Mouse (Mus musculus) heart, embryonic 14.5 days (tissue): Measurements from ENCODE around the gene Dpy19l3. TPM values are rescaled to one million over a fixed set of nuclear protein-coding genes. Genes with fewer than 3 reads are reported as not detected.

Source experiments
- ATAC-seq: fragments of 200-750 bp; cut with Nextera tagmentation; 2 replicates; pipeline ENCODE4 v1.8.0; 2017; ENCODE audit warnings: low read depth, moderate TSS enrichment; ENCODE audit not compliant: insufficient number of reproducible peaks, insufficient read depth, low FRiP score
- H3K27ac ChIP-seq, 2 experiments: fragments of 200-500 bp in 1 of 2; fragments of 300-500 bp in 1 of 2; sonication (generic) in 1 of 2; replicated peaks in 1 of 2; 2 replicates each; pipeline ENCODE4 v1.5.1; 2012 to 2014; ENCODE audit warnings: low read depth in 2 of 2, low read length in 2 of 2, control low read depth in 1 of 2, mild to moderate bottlenecking in 1 of 2, mixed read lengths in 1 of 2; ENCODE audit not compliant: control insufficient read depth in 1 of 2, insufficient read depth in 1 of 2
- H3K27me3 ChIP-seq: fragments of 300-500 bp; sonication (generic); 2 replicates; pipeline ENCODE4 v1.6.1; 2014; ENCODE audit warnings: mild to moderate bottlenecking, low read length, control low read depth; ENCODE audit not compliant: control insufficient read depth, insufficient read depth
- H3K36me3 ChIP-seq: fragments of 300-500 bp; sonication (generic); 2 replicates; pipeline ENCODE4 v1.6.1; 2014; ENCODE audit warnings: mild to moderate bottlenecking, control low read depth, low read length, mixed read lengths; ENCODE audit not compliant: control insufficient read depth, insufficient read depth
- H3K4me1 ChIP-seq, 2 experiments: fragments of 200-500 bp in 1 of 2; fragments of 300-500 bp in 1 of 2; sonication (generic) in 1 of 2; 2 replicates each; pipeline ENCODE4 v1.6.1; 2012 to 2014; ENCODE audit warnings: low read length in 2 of 2, control low read depth in 1 of 2, mixed read lengths in 1 of 2; ENCODE audit not compliant: control insufficient read depth in 2 of 2, insufficient read depth in 2 of 2
- H3K4me2 ChIP-seq: fragments of 300-500 bp; sonication (generic); 2 replicates; pipeline ENCODE4 v1.6.1; 2014; ENCODE audit warnings: mild to moderate bottlenecking, low read length
- H3K4me3 ChIP-seq, 2 experiments: fragments of 200-500 bp in 1 of 2; fragments of 300-500 bp in 1 of 2; sonication (generic) in 1 of 2; 2 replicates each; pipeline ENCODE4 v1.5.1; 2012 to 2014; ENCODE audit warnings: low read length in 2 of 2, mild to moderate bottlenecking in 2 of 2, control low read depth in 1 of 2, low read depth in 1 of 2, moderate library complexity in 1 of 2; ENCODE audit not compliant: control insufficient read depth in 1 of 2, insufficient read depth in 1 of 2
- H3K9ac ChIP-seq: fragments of 300-500 bp; sonication (generic); 2 replicates; pipeline ENCODE4 v1.6.1; 2014; ENCODE audit warnings: mild to moderate bottlenecking, low read length
- H3K9me3 ChIP-seq: fragments of 300-500 bp; sonication (generic); 2 replicates; pipeline ENCODE4 v1.6.1; 2016; ENCODE audit warnings: low read length, control low read depth; ENCODE audit not compliant: control insufficient read depth
- WGBS: fragments of 180-500 bp; shearing (Covaris S2); extraction: QIAGEN DNeasy Blood & Tissue Kit; methylation state at CpG from one replicate; pipeline ENCODE4 v1.1.7; 2014; 5-methylcytosine and 5-hydroxymethylcytosine counted together
- polyA plus RNA-seq: library from polyadenylated mRNA; unstranded; fragments of >200 nt; fragmentation: Nextera tagmentation; extraction: Ambion mirVana; gene quantifications from 2 replicates; pipeline ENCODE4 v1.2.1, GENCODE M21; 2014

Gene Dpy19l3
- polyA plus RNA-seq, 1 experiment from 2014 or later = 15.6 TPM

DNA sequence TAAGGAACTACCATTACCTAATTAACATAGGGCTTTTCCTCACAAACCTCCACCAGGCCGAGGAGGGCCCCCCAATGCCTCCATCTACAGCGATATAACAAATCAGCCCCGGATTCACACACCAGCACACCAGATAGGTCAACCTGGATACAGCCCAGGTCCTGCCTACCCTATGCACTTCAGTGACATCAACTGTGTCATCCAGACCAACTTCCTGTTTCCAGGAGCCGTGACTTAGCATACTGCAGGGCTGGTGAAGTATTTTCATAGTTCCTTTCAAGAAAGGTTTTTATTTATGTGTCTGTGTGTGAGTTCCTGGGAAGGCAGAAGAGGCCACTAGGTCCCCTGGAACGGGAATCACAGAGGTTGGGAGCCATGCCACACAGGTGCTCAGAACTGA lies 43.9 kb downstream of the Dpy19l3 start:
- no peak for ATAC-seq
- Histone ChIP-seq H3K4me1 (no peaks in the 10 kb centered on the region), H3K4me3 (no peak overlapping the region), H3K27ac (no peak overlapping the region), H3K27me3 (no peaks in the 10 kb centered on the region), H3K9ac (no peak overlapping the region), H3K9me3 (no peaks in the 10 kb centered on the region), H3K36me3 (peaks cover 12% of the 10 kb centered on the region), H3K4me2 (no peak overlapping the region)
- 83% methylated on average over 5 of the region's 5 CpGs for WGBS

DNA sequence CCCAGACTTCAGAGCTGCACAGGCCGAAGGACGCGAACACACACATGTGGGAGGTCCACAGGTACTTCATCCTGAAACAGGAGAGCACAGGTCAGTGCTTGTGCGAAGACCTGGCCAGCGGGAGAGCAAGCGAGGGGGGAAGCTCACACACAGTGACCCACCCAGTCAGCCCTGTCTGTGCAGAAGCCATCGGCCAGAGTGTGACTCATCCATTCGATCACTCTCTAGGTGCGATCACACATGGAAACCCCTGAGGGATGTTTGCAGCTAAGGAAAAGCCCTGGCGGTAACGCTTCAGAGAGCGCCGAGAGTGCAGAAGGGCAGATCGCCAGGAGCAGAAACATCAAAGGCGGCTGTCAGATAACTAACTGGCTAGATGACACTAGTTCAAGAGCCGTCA lies 46.2 kb downstream of the Dpy19l3 start:
- no peak overlapping the region for H3K4me3 ChIP-seq
- no peaks in the 10 kb centered on the region for H3K27me3 ChIP-seq
- no peaks in the 10 kb centered on the region for H3K9me3 ChIP-seq
- WGBS = 66% methylated on average over 16 of the region's 16 CpGs
- no peak overlapping the region for H3K27ac ChIP-seq
- H3K9ac ChIP-seq = no peak overlapping the region
- ATAC-seq = no peak
- no peaks in the 10 kb centered on the region for H3K4me1 ChIP-seq
- 0 out of 2 replicates have a peak, but pooled peaks cover 6% of the 10 kb centered on the region for H3K36me3 ChIP-seq
- H3K4me2 ChIP-seq = no peak overlapping the region

GRCm38 (mm10) chr7:35699005-35699404 lies 55.2 kb downstream of the Dpy19l3 start:
- ATAC-seq = no peak
- Histone ChIP-seq H3K36me3 (0 out of 2 replicates have a peak, but pooled peaks cover 6% of the 10 kb centered on the region), H3K9ac (no peak overlapping the region), H3K9me3 (0 out of 2 replicates have a peak, but pooled peaks cover 4% of the 10 kb centered on the region), H3K27ac (no peak overlapping the region), H3K27me3 (no peaks in the 10 kb centered on the region), H3K4me3 (no peak overlapping the region), H3K4me1 (peaks cover 3 to 4% of the 10 kb centered on the region in 2 experiments; a peak in 2 of 4 replicates), H3K4me2 (no peak overlapping the region)
- WGBS = 74% methylated on average over 8 of the region's 8 CpGs

GRCm38 (mm10) chr7:35698073-35698472 lies 56.2 kb downstream of the Dpy19l3 start:
- no peaks in the 10 kb centered on the region for H3K27me3 ChIP-seq
- no peak overlapping the region for H3K27ac ChIP-seq
- 0 out of 2 replicates have a peak, but pooled peaks cover 4% of the 10 kb centered on the region for H3K9me3 ChIP-seq
- 0 out of 2 replicates have a peak, but pooled peaks cover 6% of the 10 kb centered on the region for H3K36me3 ChIP-seq
- 93% methylated on average over 1 of the region's 1 CpGs for WGBS
- H3K4me3 ChIP-seq = no peak overlapping the region
- no peak overlapping the region for H3K4me2 ChIP-seq
- no peak overlapping the region for H3K9ac ChIP-seq
- peaks cover 3 to 4% of the 10 kb centered on the region in 2 experiments; a peak in 2 of 4 replicates for H3K4me1 ChIP-seq
- ATAC-seq = no peak

DNA sequence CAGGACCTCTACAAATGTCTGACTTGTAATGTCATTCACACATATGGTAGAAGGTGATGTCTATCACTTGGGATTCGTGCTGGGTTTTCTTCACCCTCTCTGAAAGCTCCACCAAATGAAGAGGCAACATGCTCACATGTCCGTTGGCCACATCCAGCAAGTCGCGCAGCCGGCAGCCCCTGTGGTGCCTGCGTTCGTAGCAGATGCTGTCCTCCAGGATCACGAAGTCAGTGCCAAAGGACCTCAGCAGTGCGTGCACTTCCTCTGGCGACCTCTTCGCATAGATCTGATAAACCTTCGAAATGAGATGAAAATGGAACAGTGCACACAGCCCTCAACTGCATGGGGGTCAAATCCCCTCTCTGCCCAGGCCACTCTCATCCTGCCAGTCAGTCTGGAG lies 61.6 kb downstream of the Dpy19l3 start:
- H3K4me2 ChIP-seq = no peak overlapping the region
- no peak for ATAC-seq
- WGBS = 84% methylated on average over 12 of the region's 12 CpGs
- H3K9ac ChIP-seq = no peak overlapping the region
- no peak overlapping the region for H3K27ac ChIP-seq
- H3K9me3 ChIP-seq = 0 out of 2 replicates have a peak, but pooled peaks cover 4% of the 10 kb centered on the region
- H3K4me1 ChIP-seq = peaks cover 3 to 5% of the 10 kb centered on the region in 2 experiments; a peak in 3 of 4 replicates
- no peak overlapping the region for H3K4me3 ChIP-seq
- H3K36me3 ChIP-seq = peaks cover 5% of the 10 kb centered on the region
- H3K27me3 ChIP-seq = no peaks in the 10 kb centered on the region

DNA sequence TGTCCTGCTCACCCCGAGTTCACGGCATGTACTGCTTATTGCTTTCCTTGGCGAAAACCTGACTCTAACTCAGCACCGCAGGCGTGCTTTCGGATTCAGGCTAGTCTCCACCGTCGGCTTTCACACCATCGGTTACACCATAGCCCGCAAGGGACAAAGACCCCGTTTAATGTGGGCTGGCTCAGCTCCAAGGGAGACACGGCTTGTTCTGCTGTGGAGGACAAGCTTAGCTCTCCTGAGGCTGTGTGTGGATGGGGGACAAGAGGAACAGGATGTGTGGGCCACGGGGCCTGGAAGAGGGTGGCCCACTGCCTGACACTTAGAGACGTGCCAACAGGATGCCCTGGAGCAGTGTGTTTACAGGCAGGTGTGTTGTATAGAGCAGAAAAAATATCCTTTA lies 62.1 kb downstream of the Dpy19l3 start:
- peaks cover 5 to 10% of the 10 kb centered on the region in 2 experiments for H3K4me1 ChIP-seq
- H3K4me3 ChIP-seq = no peak overlapping the region
- WGBS = 79% methylated on average over 14 of the region's 14 CpGs
- H3K27me3 ChIP-seq = no peaks in the 10 kb centered on the region
- H3K9ac ChIP-seq = no peak overlapping the region
- peaks cover 5% of the 10 kb centered on the region for H3K36me3 ChIP-seq
- H3K4me2 ChIP-seq = no peak overlapping the region
- H3K9me3 ChIP-seq = 0 out of 2 replicates have a peak, but pooled peaks cover 4% of the 10 kb centered on the region
- ATAC-seq = no peak
- no peak overlapping the region for H3K27ac ChIP-seq

GRCm38 (mm10) chr7:35688781-35689349 lies 65.4 kb downstream of the Dpy19l3 start:
- H3K4me3 ChIP-seq = no peak overlapping the region
- peaks cover 5% of the 10 kb centered on the region for H3K36me3 ChIP-seq
- H3K9ac ChIP-seq = no peak overlapping the region
- H3K9me3 ChIP-seq = no peaks in the 10 kb centered on the region
- WGBS = 91% methylated on average over 11 of the region's 11 CpGs
- H3K4me1 ChIP-seq = peaks cover 5 to 14% of the 10 kb centered on the region in 2 experiments
- no peak overlapping the region for H3K4me2 ChIP-seq
- H3K27ac ChIP-seq = no peak overlapping the region
- no peaks in the 10 kb centered on the region for H3K27me3 ChIP-seq
- no peak for ATAC-seq

DNA sequence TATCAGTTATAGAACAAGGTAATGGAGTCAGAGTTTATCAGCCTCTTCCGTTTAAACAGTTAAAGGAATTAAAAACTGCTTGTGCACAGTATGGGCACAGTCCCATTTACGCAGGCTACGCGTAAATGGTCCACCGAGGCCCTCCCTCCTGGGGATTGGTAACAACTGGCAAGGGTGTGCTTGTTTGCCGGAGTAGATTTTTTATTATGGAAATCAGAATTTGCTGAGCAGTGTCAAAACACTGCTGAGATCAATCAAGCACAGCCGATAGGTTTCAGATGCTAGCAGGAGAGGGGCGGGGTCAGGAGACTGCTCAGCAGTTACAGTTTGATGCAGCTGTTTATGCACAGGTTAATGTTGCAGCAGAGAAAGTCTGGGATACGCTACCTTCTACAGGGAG lies 66.0 kb downstream of the Dpy19l3 start:
- WGBS = 78% methylated on average over 9 of the region's 9 CpGs
- no peak overlapping the region for H3K9ac ChIP-seq
- H3K9me3 ChIP-seq = no peaks in the 10 kb centered on the region
- H3K4me3 ChIP-seq = no peak overlapping the region
- H3K36me3 ChIP-seq = peaks cover 5% of the 10 kb centered on the region
- no peaks in the 10 kb centered on the region for H3K27me3 ChIP-seq
- H3K27ac ChIP-seq = no peak overlapping the region
- ATAC-seq = no peak
- H3K4me1 ChIP-seq = peaks cover 5 to 14% of the 10 kb centered on the region in 2 experiments
- no peak overlapping the region for H3K4me2 ChIP-seq
